Mouse (Mus musculus): ENCODE data around the gene Ppm1g. TPM values are rescaled to one million over a fixed set of nuclear protein-coding genes. Genes with fewer than 3 reads are reported as not detected.
A peak's percentile ranks its signal among the peaks of the same experiment; 100 is the strongest.

Gene Ppm1g
- 77.6 TPM in 2 replicates for polyA plus RNA-seq (2015; fragmentation: Nextera tagmentation; extraction: Ambion mirVana)

GRCm38 (mm10) chr5:31220448-31221303, at the start of gene Ppm1g:
Ppm1g (minus strand) TSS chr5:31220687.
- TF ChIP-seq EP300 (IDR thresholded peaks at IDR 0.05) (no peak), CTCF (IDR thresholded peaks at IDR 0.05) (peak; percentile 21)
- DNase-seq (ENCODE audit: low spot score): peak; percentile 98
- no peaks in the 10 kb centered on the region for H3K9me3 ChIP-seq (ENCODE audit: low read length)
- WGBS: under 1% methylated on average over 68 of the region's 70 CpGs
- H3K9ac ChIP-seq (replicated peaks; ENCODE audit: low read depth): peak within 1 kb of the TSS; percentile 74
- ATAC-seq: peak; percentile 98
- no peaks in the 10 kb centered on the region for H3K36me3 ChIP-seq (ENCODE audit: insufficient read depth, low read length)
- peak within 1 kb of the TSS; percentile 96 for H3K4me2 ChIP-seq (replicated peaks; ENCODE audit: low read depth, low read length)
- H3K27me3 ChIP-seq (replicated peaks; ENCODE audit: insufficient read depth, low read length): no peaks in the 10 kb centered on the region
- no peaks in the 10 kb centered on the region; the same call in 1 of the 2 replicates for H3K4me1 ChIP-seq (ENCODE audit: insufficient read depth, low read depth, low read length)
- peak within 1 kb of the TSS; percentile 76 for H3K4me3 ChIP-seq (ENCODE audit: low read depth, low read length)
- peak within 1 kb of the TSS; percentile 86 for H3K27ac ChIP-seq (ENCODE audit: low read length)

DNA sequence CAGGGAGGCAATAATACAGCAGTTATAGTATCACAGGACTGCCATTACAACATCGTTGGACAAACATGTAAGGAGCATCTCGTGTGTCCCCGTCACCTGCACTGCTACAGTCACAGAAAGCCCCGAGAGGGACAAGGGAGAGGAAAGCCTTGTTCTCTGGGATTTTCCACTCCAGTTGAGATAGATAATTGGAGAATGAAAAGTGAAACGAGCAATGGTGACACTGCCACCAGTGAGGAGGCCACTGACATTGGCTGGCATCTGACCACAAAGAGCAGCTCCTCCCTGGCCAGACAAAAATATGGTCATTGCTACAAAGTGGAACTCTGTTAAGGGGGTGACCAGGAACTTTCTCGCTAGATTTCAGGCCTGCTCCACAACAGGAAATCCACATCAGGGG, 47.2 kb upstream of the Ppm1g start:
- DNase-seq (ENCODE audit: low spot score): no peak
- no peaks in the 10 kb centered on the region for H3K9me3 ChIP-seq (ENCODE audit: low read length)
- no peak for ATAC-seq
- H3K27ac ChIP-seq (ENCODE audit: low read length): no peak overlapping the region
- H3K4me3 ChIP-seq (ENCODE audit: low read depth, low read length): no peak overlapping the region
- WGBS: 80% methylated on average over 6 of the region's 6 CpGs
- no peaks in the 10 kb centered on the region for H3K27me3 ChIP-seq (replicated peaks; ENCODE audit: insufficient read depth, low read length)
- H3K4me1 ChIP-seq (ENCODE audit: insufficient read depth, low read depth, low read length): no peaks in the 10 kb centered on the region
- H3K4me2 ChIP-seq (replicated peaks; ENCODE audit: low read depth, low read length): no peak overlapping the region
- no peak overlapping the region for H3K9ac ChIP-seq (replicated peaks; ENCODE audit: low read depth)
- no peak for TF ChIP-seq CTCF (IDR thresholded peaks at IDR 0.05)
- no peak for TF ChIP-seq EP300 (IDR thresholded peaks at IDR 0.05)
- peaks cover 30% of the 10 kb centered on the region for H3K36me3 ChIP-seq (ENCODE audit: insufficient read depth, low read length)

GRCm38 (mm10) chr5:31266101-31266500, 45.6 kb upstream of the Ppm1g start:
- Histone ChIP-seq H3K9me3 (ENCODE audit: low read length) (no peaks in the 10 kb centered on the region), H3K27me3 (replicated peaks; ENCODE audit: insufficient read depth, low read length) (no peaks in the 10 kb centered on the region), H3K27ac (ENCODE audit: low read length) (no peak overlapping the region), H3K4me3 (ENCODE audit: low read depth, low read length) (no peak overlapping the region), H3K9ac (replicated peaks; ENCODE audit: low read depth) (no peak overlapping the region), H3K4me1 (ENCODE audit: insufficient read depth, low read depth, low read length) (no peaks in the 10 kb centered on the region), H3K36me3 (ENCODE audit: insufficient read depth, low read length) (peaks cover 33% of the 10 kb centered on the region), H3K4me2 (replicated peaks; ENCODE audit: low read depth, low read length) (no peak overlapping the region)
- 82% methylated on average over 7 of the region's 7 CpGs for WGBS
- TF ChIP-seq EP300 (IDR thresholded peaks at IDR 0.05): no peak
- no peak for TF ChIP-seq CTCF (IDR thresholded peaks at IDR 0.05)
- ATAC-seq (no peak), DNase-seq (ENCODE audit: low spot score) (no peak)

GRCm38 (mm10) chr5:31257616-31258015, 37.1 kb upstream of the Ppm1g start:
- Histone ChIP-seq H3K4me1 (ENCODE audit: insufficient read depth, low read depth, low read length) (no peaks in the 10 kb centered on the region; the same call in 1 of the 2 replicates), H3K36me3 (ENCODE audit: insufficient read depth, low read length) (0 out of 2 replicates have a peak, but pooled peaks cover 12% of the 10 kb centered on the region), H3K27ac (ENCODE audit: low read length) (no peak overlapping the region), H3K4me2 (replicated peaks; ENCODE audit: low read depth, low read length) (no peak overlapping the region), H3K27me3 (replicated peaks; ENCODE audit: insufficient read depth, low read length) (no peaks in the 10 kb centered on the region), H3K4me3 (ENCODE audit: low read depth, low read length) (no peak overlapping the region), H3K9me3 (ENCODE audit: low read length) (no peaks in the 10 kb centered on the region), H3K9ac (replicated peaks; ENCODE audit: low read depth) (no peak overlapping the region)
- no peak for DNase-seq (ENCODE audit: low spot score)
- no peak for ATAC-seq
- 81% methylated on average over 11 of the region's 11 CpGs for WGBS
- TF ChIP-seq CTCF (IDR thresholded peaks at IDR 0.05) (no peak), EP300 (IDR thresholded peaks at IDR 0.05) (no peak)

DNA sequence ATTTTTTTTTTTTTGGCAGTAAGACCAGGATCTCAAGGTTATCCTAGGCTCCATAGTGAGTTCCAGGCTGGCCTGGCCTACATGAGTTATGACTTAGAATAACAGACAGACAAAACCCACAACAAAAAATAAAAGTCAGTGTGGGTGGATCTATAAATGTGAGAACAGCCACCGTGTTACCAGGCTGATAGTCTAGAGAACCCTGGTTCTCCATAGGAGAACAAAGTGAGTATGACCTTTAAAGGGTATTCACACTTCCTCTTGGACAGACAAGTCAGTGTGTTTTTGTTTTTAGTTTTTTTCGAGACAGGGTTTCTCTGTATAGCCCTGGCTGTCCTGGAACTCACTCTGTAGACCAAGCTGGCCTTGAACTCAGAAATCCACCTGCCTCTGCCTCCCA, 35.5 kb upstream of the Ppm1g start:
- ATAC-seq: no peak
- H3K9ac ChIP-seq (replicated peaks; ENCODE audit: low read depth): no peak overlapping the region
- no peak for DNase-seq (ENCODE audit: low spot score)
- peaks cover 3% of the 10 kb centered on the region; the same call in 1 of the 2 replicates for H3K4me1 ChIP-seq (ENCODE audit: insufficient read depth, low read depth, low read length)
- H3K4me2 ChIP-seq (replicated peaks; ENCODE audit: low read depth, low read length): no peak overlapping the region
- H3K27ac ChIP-seq (ENCODE audit: low read length): no peak overlapping the region
- no peak overlapping the region for H3K4me3 ChIP-seq (ENCODE audit: low read depth, low read length)
- no peaks in the 10 kb centered on the region for H3K27me3 ChIP-seq (replicated peaks; ENCODE audit: insufficient read depth, low read length)
- H3K36me3 ChIP-seq (ENCODE audit: insufficient read depth, low read length): peaks cover 9% of the 10 kb centered on the region; the same call in 1 of the 2 replicates
- TF ChIP-seq EP300 (IDR thresholded peaks at IDR 0.05): no peak
- no peak for TF ChIP-seq CTCF (IDR thresholded peaks at IDR 0.05)
- 92% methylated on average over 2 of the region's 2 CpGs for WGBS
- no peaks in the 10 kb centered on the region for H3K9me3 ChIP-seq (ENCODE audit: low read length)

- Histone ChIP-seq H3K4me2 (replicated peaks; ENCODE audit: low read depth, low read length) (no peak overlapping the region), H3K27ac (ENCODE audit: low read length) (peak overlapping the region; percentile 16), H3K4me3 (ENCODE audit: low read depth, low read length) (no peak overlapping the region), H3K27me3 (replicated peaks; ENCODE audit: insufficient read depth, low read length) (no peaks in the 10 kb centered on the region), H3K36me3 (ENCODE audit: insufficient read depth, low read length) (peaks cover 13% of the 10 kb centered on the region; the same call in 1 of the 2 replicates), H3K4me1 (ENCODE audit: insufficient read depth, low read depth, low read length) (peaks cover 3% of the 10 kb centered on the region; the same call in 1 of the 2 replicates), H3K9ac (replicated peaks; ENCODE audit: low read depth) (no peak overlapping the region), H3K9me3 (ENCODE audit: low read length) (no peaks in the 10 kb centered on the region)
- DNase-seq (ENCODE audit: low spot score) (no peak), ATAC-seq (no peak)
- 88% methylated on average over 2 of the region's 2 CpGs for whole genome bisulfite sequencing
- no peak for TF ChIP-seq CTCF (IDR thresholded peaks at IDR 0.05)
- TF ChIP-seq EP300 (IDR thresholded peaks at IDR 0.05): no peak
These were observed 34.9 kb upstream of the Ppm1g start for GRCm38 (mm10) chr5:31255381-31255780.
